Mouse (Mus musculus): Measurements from ENCODE around the gene Ints1. TPM values are rescaled to one million over a fixed set of nuclear protein-coding genes. Genes with fewer than 3 reads are reported as not detected.
A peak's percentile ranks its signal among the peaks of the same experiment; 100 is the strongest.

Gene Ints1
- polyA plus RNA-seq, 1 experiment from 2014 or later = 21.2 TPM

GRCm38 (mm10) chr5:139730712-139731486, 44.6 kb downstream of the Ints1 start:
- no peak overlapping the region for H3K4me3 ChIP-seq (ENCODE audit: low read depth, low read length)
- no peaks in the 10 kb centered on the region for H3K36me3 ChIP-seq (replicated peaks; ENCODE audit: control insufficient read depth, insufficient read depth, low read depth, low read length)
- peak; percentile 60 for ATAC-seq (replicated peaks; ENCODE audit: insufficient number of reproducible peaks, low FRiP score, low TSS enrichment, low read depth)
- no peak overlapping the region for H3K4me2 ChIP-seq (ENCODE audit: low read depth, low read length)
- H3K9ac ChIP-seq (replicated peaks; ENCODE audit: low read length) = 0 out of 2 replicates have a peak overlapping the region, but pooled peaks have one; percentile 2
- H3K27me3 ChIP-seq (ENCODE audit: control insufficient read depth, insufficient read depth, low read length) = no peaks in the 10 kb centered on the region
- peak; percentile 84 for DNase-seq (ENCODE audit: low spot score)
- WGBS = 26% methylated on average over 8 of the region's 8 CpGs
- peaks cover 13% of the 10 kb centered on the region for H3K4me1 ChIP-seq (ENCODE audit: control insufficient read depth, insufficient read depth, low read length)
- no peaks in the 10 kb centered on the region for H3K9me3 ChIP-seq (replicated peaks; ENCODE audit: control insufficient read depth, low read length)
- H3K27ac ChIP-seq (replicated peaks; ENCODE audit: low read depth, low read length) = peak overlapping the region; percentile 78

- WGBS = 84% methylated on average over 11 of the region's 11 CpGs
- Histone ChIP-seq H3K27me3 (ENCODE audit: control insufficient read depth, insufficient read depth, low read length) (no peaks in the 10 kb centered on the region), H3K4me1 (ENCODE audit: control insufficient read depth, insufficient read depth, low read length) (peaks cover 13% of the 10 kb centered on the region), H3K4me2 (ENCODE audit: low read depth, low read length) (no peak overlapping the region), H3K9me3 (replicated peaks; ENCODE audit: control insufficient read depth, low read length) (no peaks in the 10 kb centered on the region), H3K27ac (replicated peaks; ENCODE audit: low read depth, low read length) (no peak overlapping the region), H3K4me3 (ENCODE audit: low read depth, low read length) (no peak overlapping the region), H3K9ac (replicated peaks; ENCODE audit: low read length) (no peak overlapping the region), H3K36me3 (replicated peaks; ENCODE audit: control insufficient read depth, insufficient read depth, low read depth, low read length) (no peaks in the 10 kb centered on the region)
- ATAC-seq (replicated peaks; ENCODE audit: insufficient number of reproducible peaks, low FRiP score, low TSS enrichment, low read depth) (no peak), DNase-seq (ENCODE audit: low spot score) (no peak)
Observed at GRCm38 (mm10) chr5:139727261-139727660, 48.2 kb downstream of the Ints1 start.

- H3K4me1 ChIP-seq (ENCODE audit: control insufficient read depth, insufficient read depth, low read length) = peaks cover 10% of the 10 kb centered on the region
- H3K9me3 ChIP-seq (replicated peaks; ENCODE audit: control insufficient read depth, low read length) = no peaks in the 10 kb centered on the region
- H3K36me3 ChIP-seq (replicated peaks; ENCODE audit: control insufficient read depth, insufficient read depth, low read depth, low read length) = peaks cover 2% of the 10 kb centered on the region; the same call in 1 of the 2 replicates
- no peak overlapping the region for H3K27ac ChIP-seq (replicated peaks; ENCODE audit: low read depth, low read length)
- no peak overlapping the region for H3K9ac ChIP-seq (replicated peaks; ENCODE audit: low read length)
- no peak for ATAC-seq (replicated peaks; ENCODE audit: insufficient number of reproducible peaks, low FRiP score, low TSS enrichment, low read depth)
- no peak for DNase-seq (ENCODE audit: low spot score)
- no peaks in the 10 kb centered on the region for H3K27me3 ChIP-seq (ENCODE audit: control insufficient read depth, insufficient read depth, low read length)
- no peak overlapping the region for H3K4me3 ChIP-seq (ENCODE audit: low read depth, low read length)
- 79% methylated on average over 3 of the region's 3 CpGs for whole genome bisulfite sequencing
- no peak overlapping the region for H3K4me2 ChIP-seq (ENCODE audit: low read depth, low read length)
Observed at GRCm38 (mm10) chr5:139726186-139726585, 49.3 kb downstream of the Ints1 start.

- Histone ChIP-seq H3K4me1 (ENCODE audit: control insufficient read depth, insufficient read depth, low read length) (peaks cover 7% of the 10 kb centered on the region), H3K27me3 (ENCODE audit: control insufficient read depth, insufficient read depth, low read length) (no peaks in the 10 kb centered on the region), H3K36me3 (replicated peaks; ENCODE audit: control insufficient read depth, insufficient read depth, low read depth, low read length) (peaks cover 2% of the 10 kb centered on the region; the same call in 1 of the 2 replicates), H3K4me3 (ENCODE audit: low read depth, low read length) (no peak overlapping the region), H3K27ac (replicated peaks; ENCODE audit: low read depth, low read length) (peak overlapping the region; percentile 52; the same call in 1 of the 2 replicates), H3K9me3 (replicated peaks; ENCODE audit: control insufficient read depth, low read length) (no peaks in the 10 kb centered on the region), H3K9ac (replicated peaks; ENCODE audit: low read length) (peak overlapping the region; percentile 18; the same call in 1 of the 2 replicates), H3K4me2 (ENCODE audit: low read depth, low read length) (no peak overlapping the region)
- peak; percentile 83 for DNase-seq (ENCODE audit: low spot score)
- 25% methylated on average over 10 of the region's 10 CpGs for WGBS
- ATAC-seq (replicated peaks; ENCODE audit: insufficient number of reproducible peaks, low FRiP score, low TSS enrichment, low read depth) = peak; percentile 12; the same call in 1 of the 2 replicates
Observed at GRCm38 (mm10) chr5:139724336-139725116, 50.9 kb downstream of the Ints1 start.

GRCm38 (mm10) chr5:139723113-139723512, 52.4 kb downstream of the Ints1 start:
- Histone ChIP-seq H3K4me3 (ENCODE audit: low read depth, low read length) (no peak overlapping the region), H3K4me2 (ENCODE audit: low read depth, low read length) (no peak overlapping the region), H3K9ac (replicated peaks; ENCODE audit: low read length) (no peak overlapping the region), H3K27me3 (ENCODE audit: control insufficient read depth, insufficient read depth, low read length) (no peaks in the 10 kb centered on the region), H3K9me3 (replicated peaks; ENCODE audit: control insufficient read depth, low read length) (no peaks in the 10 kb centered on the region), H3K4me1 (ENCODE audit: control insufficient read depth, insufficient read depth, low read length) (peaks cover 7% of the 10 kb centered on the region), H3K36me3 (replicated peaks; ENCODE audit: control insufficient read depth, insufficient read depth, low read depth, low read length) (peaks cover 2% of the 10 kb centered on the region; the same call in 1 of the 2 replicates), H3K27ac (replicated peaks; ENCODE audit: low read depth, low read length) (no peak overlapping the region)
- WGBS = 44% methylated on average over 9 of the region's 9 CpGs
- DNase-seq (ENCODE audit: low spot score) (no peak), ATAC-seq (replicated peaks; ENCODE audit: insufficient number of reproducible peaks, low FRiP score, low TSS enrichment, low read depth) (no peak)

- 62% methylated on average over 6 of the region's 6 CpGs for WGBS
- H3K27ac ChIP-seq (replicated peaks; ENCODE audit: low read depth, low read length) = no peak overlapping the region
- no peaks in the 10 kb centered on the region for H3K9me3 ChIP-seq (replicated peaks; ENCODE audit: control insufficient read depth, low read length)
Observed at GRCm38 (mm10) chr5:139722709-139723108, 52.8 kb downstream of the Ints1 start.

GRCm38 (mm10) chr5:139718949-139719348, 56.5 kb downstream of the Ints1 start:
- DNase-seq (ENCODE audit: low spot score) (no peak), ATAC-seq (replicated peaks; ENCODE audit: insufficient number of reproducible peaks, low FRiP score, low TSS enrichment, low read depth) (no peak)
- H3K9me3 ChIP-seq (replicated peaks; ENCODE audit: control insufficient read depth, low read length) = no peaks in the 10 kb centered on the region
- H3K27me3 ChIP-seq (ENCODE audit: control insufficient read depth, insufficient read depth, low read length) = no peaks in the 10 kb centered on the region
- 78% methylated on average over 7 of the region's 7 CpGs for whole genome bisulfite sequencing
- no peak overlapping the region for H3K9ac ChIP-seq (replicated peaks; ENCODE audit: low read length)
- H3K4me3 ChIP-seq (ENCODE audit: low read depth, low read length) = no peak overlapping the region
- no peak overlapping the region for H3K27ac ChIP-seq (replicated peaks; ENCODE audit: low read depth, low read length)
- H3K4me1 ChIP-seq (ENCODE audit: control insufficient read depth, insufficient read depth, low read length) = no peaks in the 10 kb centered on the region
- no peak overlapping the region for H3K4me2 ChIP-seq (ENCODE audit: low read depth, low read length)
- peaks cover 2% of the 10 kb centered on the region; the same call in 1 of the 2 replicates for H3K36me3 ChIP-seq (replicated peaks; ENCODE audit: control insufficient read depth, insufficient read depth, low read depth, low read length)

More at GRCm38 (mm10) chr5:139722709-139723108, 52.8 kb downstream of the Ints1 start:
- Histone ChIP-seq H3K4me2 (ENCODE audit: low read depth, low read length) (no peak overlapping the region), H3K27me3 (ENCODE audit: control insufficient read depth, insufficient read depth, low read length) (no peaks in the 10 kb centered on the region), H3K9ac (replicated peaks; ENCODE audit: low read length) (no peak overlapping the region), H3K4me3 (ENCODE audit: low read depth, low read length) (no peak overlapping the region), H3K4me1 (ENCODE audit: control insufficient read depth, insufficient read depth, low read length) (peaks cover 7% of the 10 kb centered on the region), H3K36me3 (replicated peaks; ENCODE audit: control insufficient read depth, insufficient read depth, low read depth, low read length) (peaks cover 2% of the 10 kb centered on the region; the same call in 1 of the 2 replicates)
- DNase-seq (ENCODE audit: low spot score) (no peak), ATAC-seq (replicated peaks; ENCODE audit: insufficient number of reproducible peaks, low FRiP score, low TSS enrichment, low read depth) (no peak)
